In genomic region chr15:99497061-99497460, GRCm38 (mm10) we compare ENCODE assay signal across 8 mouse cellular contexts. TPM values are rescaled to one million over a fixed set of nuclear protein-coding genes. Genes with fewer than 3 reads are reported as not detected.
DNase-seq lines count a peak whose midpoint lies in the region; TF ChIP-seq lines count a peak whose summit lies in the region.
"Had no signal": no experiment of that assay in that cellular context is flagged by ENCODE, and none has a peak within 500 bp of the region (broad histone marks: within the 10 kb centered on the region; RNA-seq: fewer than 3 reads in every experiment).

No protein-coding gene starts in this region.

- no peaks in the 10 kb centered on the region for H3K36me3 ChIP-seq in ES-Bruce4 (ENCODE audit: control insufficient read depth, insufficient read depth, low read length, poor library complexity, severe bottlenecking)

- no peak overlapping the region for H3K4me3 ChIP-seq in ES-Bruce4 (ENCODE audit: low read depth, low read length)
- H3K4me3 ChIP-seq: megakaryocyte, embryonic 14.5 days had no signal

- no peak for TF ChIP-seq POLR2A in ES-Bruce4 (IDR thresholded peaks at IDR 0.05; ENCODE audit: insufficient read depth, low read length)

- no peak overlapping the region for H3K27ac ChIP-seq in ES-Bruce4 (ENCODE audit: insufficient read depth, low read length)

- H3K9ac ChIP-seq in ES-Bruce4 (ENCODE audit: low read depth, poor library complexity, severe bottlenecking), result no peak overlapping the region

- no peak for TF ChIP-seq EP300 in ES-Bruce4 (IDR thresholded peaks at IDR 0.05; ENCODE audit: insufficient read depth, low read depth, low read length)

- peak; percentile 61 for TF ChIP-seq CTCF in ES-Bruce4 (IDR thresholded peaks at IDR 0.05; ENCODE audit: low read depth, low read length)

- no peaks in the 10 kb centered on the region for H3K9me3 ChIP-seq in ES-Bruce4 (replicated peaks; ENCODE audit: control insufficient read depth, insufficient read depth, low read length, poor library complexity, severe bottlenecking)

- H3K4me1 ChIP-seq in ES-Bruce4 (ENCODE audit: control insufficient read depth, insufficient read depth, low read length), result peaks cover 1% of the 10 kb centered on the region

- DNase-seq in ZHBTc4 (ENCODE audit: low read depth, low spot score), result peak; percentile 93
- DNase-seq in embryo, embryonic 11 days, result peak; percentile 82
- DNase-seq in heart, postnatal 14 days, result peak; percentile 43 to 67
- peak; percentile 61 to 72 for DNase-seq in kidney, postnatal 4 days
- peak; percentile 41 to 73 for DNase-seq in lung, postnatal 4 days
- peak; percentile 36 for DNase-seq in skeletal muscle tissue, adult 2 months (ENCODE audit: low read depth, low spot score)

- no peaks in the 10 kb centered on the region for H3K27me3 ChIP-seq in ES-Bruce4 (ENCODE audit: control insufficient read depth, insufficient read depth, low read length, poor library complexity, severe bottlenecking)

- intact Hi-C loops in heart, postnatal 14 days (cut with DNase I), result loop anchor here (1.0 to 10.0 kb wide), 4 partner anchors 99 to 408 kb away; partner anchors contain the start of gene Cers5

RNA-seq across cellular contexts. Expression of gene Bcdin3d, which starts 22.5 kb away (rescaled TPM):
- 10.7 and 12.5 TPM in 2 replicates for polyA plus RNA-seq in ES-Bruce4 (2011; ENCODE audit: insufficient read depth, insufficient read length, low read depth, missing spikeins)
- 1 to 10 TPM; 3.9 to 4.9 TPM for total RNA-seq in heart, postnatal 14 days (2021)

RNA-seq across cellular contexts. Expression of gene Faim2, which starts 30.9 kb away (rescaled TPM):
- polyA plus RNA-seq in ES-Bruce4 (2011; ENCODE audit: insufficient read depth, insufficient read length, low read depth, missing spikeins), result 0.72 and 0.90 TPM in 2 replicates
- total RNA-seq in heart, postnatal 14 days (2021), result under 1 TPM; 0.12 to 0.74 TPM

RNA-seq across cellular contexts. Expression of gene Nckap5l, which starts 39.5 kb away (rescaled TPM):
- polyA plus RNA-seq in ES-Bruce4 (2011; ENCODE audit: insufficient read depth, insufficient read length, low read depth, missing spikeins), result 6.1 and 10.4 TPM in 2 replicates
- total RNA-seq in heart, postnatal 14 days (2021), result 10 to 100 TPM; 11.2 to 13.6 TPM

Comparison
In these comparisons a context has a peak if more than half of its experiments do, and no peak if none do; other contexts are left out.
1. DNase-seq: peak in every context shown above with its lines; median percentile 93 in ZHBTc4; 82 in embryo, embryonic 11 days; 66 in kidney, postnatal 4 days; 57 in lung, postnatal 4 days; 55 in heart, postnatal 14 days; 36 in skeletal muscle tissue, adult 2 months.